In genomic region chr11:9574894-9575293, GRCm38 (mm10) we compare ENCODE assay signal across 19 mouse cellular contexts.
A peak's percentile ranks its signal among the peaks of the same experiment; 100 is the strongest.
DNase-seq lines count a peak whose midpoint lies in the region; ATAC-seq and TF ChIP-seq lines count a peak whose summit lies in the region.
"Had no signal": no experiment of that assay in that cellular context is flagged by ENCODE, and none has a peak within 500 bp of the region (broad histone marks: within the 10 kb centered on the region; RNA-seq: fewer than 3 reads in every experiment).

No protein-coding gene starts in this region.

- no peak for TF ChIP-seq POLR2A in brain, embryonic 14.5 days (IDR thresholded peaks at IDR 0.05; ENCODE audit: borderline replicate concordance, extremely low read depth, insufficient read depth, insufficient read length, poor library complexity, severe bottlenecking)

- H3K9me3 ChIP-seq in forebrain, embryonic 15.5 days, result no peaks in the 10 kb centered on the region
- H3K9me3 ChIP-seq in midbrain, embryonic 15.5 days, result no peaks in the 10 kb centered on the region
- H3K9me3 ChIP-seq: embryonic facial prominence, embryonic 12.5 days; heart, embryonic 10.5 days; hindbrain, embryonic 15.5 days had no signal

- intact Hi-C loops in heart, postnatal 14 days (cut with DNase I), result no loop called here

- H3K27ac ChIP-seq in forebrain, embryonic 15.5 days (replicated peaks), result 0 out of 2 replicates have a peak overlapping the region, but pooled peaks have one; percentile 8
- no peak overlapping the region for H3K27ac ChIP-seq in midbrain, embryonic 15.5 days
- H3K27ac ChIP-seq: embryonic facial prominence, embryonic 12.5 days; heart, embryonic 10.5 days; hindbrain, embryonic 15.5 days had no signal

- no peaks in the 10 kb centered on the region for H3K36me3 ChIP-seq in forebrain, embryonic 15.5 days
- H3K36me3 ChIP-seq in midbrain, embryonic 15.5 days (replicated peaks), result no peaks in the 10 kb centered on the region
- H3K36me3 ChIP-seq: embryonic facial prominence, embryonic 12.5 days; heart, embryonic 10.5 days; hindbrain, embryonic 15.5 days had no signal

- H3K4me3 ChIP-seq in forebrain, embryonic 15.5 days, result no peak overlapping the region
- no peak overlapping the region for H3K4me3 ChIP-seq in midbrain, embryonic 15.5 days
- H3K4me3 ChIP-seq: embryonic facial prominence, embryonic 12.5 days; heart, embryonic 10.5 days; hindbrain, embryonic 15.5 days had no signal

- H3K4me2 ChIP-seq in forebrain, embryonic 15.5 days (replicated peaks), result no peak overlapping the region
- no peak overlapping the region for H3K4me2 ChIP-seq in midbrain, embryonic 15.5 days
- H3K4me2 ChIP-seq: embryonic facial prominence, embryonic 12.5 days; hindbrain, embryonic 15.5 days had no signal

- TF ChIP-seq CTCF in brain, embryonic 14.5 days (IDR thresholded peaks at IDR 0.05; ENCODE audit: borderline replicate concordance, extremely low read depth, insufficient read depth, insufficient read length), result no peak

- H3K4me1 ChIP-seq in forebrain, embryonic 15.5 days, result no peaks in the 10 kb centered on the region
- no peaks in the 10 kb centered on the region for H3K4me1 ChIP-seq in midbrain, embryonic 15.5 days
- H3K4me1 ChIP-seq: embryonic facial prominence, embryonic 12.5 days; heart, embryonic 10.5 days; hindbrain, embryonic 15.5 days had no signal

- no peak overlapping the region for H3K9ac ChIP-seq in forebrain, embryonic 15.5 days (replicated peaks)
- no peak overlapping the region for H3K9ac ChIP-seq in midbrain, embryonic 15.5 days
- H3K9ac ChIP-seq: embryonic facial prominence, embryonic 12.5 days; hindbrain, embryonic 15.5 days had no signal

- ATAC-seq in forebrain, embryonic 15.5 days (replicated peaks), result peak; percentile 59
- ATAC-seq in midbrain, embryonic 15.5 days (replicated peaks), result peak; percentile 92
- no peak for ATAC-seq in cerebellum, adult (ENCODE audit: insufficient number of reproducible peaks, low FRiP score, low TSS enrichment)
- ATAC-seq: intestine, embryonic 16.5 days had no signal

- WGBS in forebrain, embryonic 15.5 days, result 58% methylated on average over 4 of the region's 4 CpGs
- 29% methylated on average over 4 of the region's 4 CpGs for WGBS in midbrain, embryonic 15.5 days

- peak; percentile 63 for DNase-seq in heart, adult 11 months
- no peak for DNase-seq in heart, postnatal 14 days
- DNase-seq in brain, embryonic 14.5 days (ENCODE audit: low read depth), result peak; percentile 71
- DNase-seq in spleen, adult 12 weeks (ENCODE audit: low spot score), result no peak
- DNase-seq: adrenal gland, adult 2 months; adrenal gland, postnatal 25 days; cerebellum, adult 11 months; cerebellum, adult 9-10 months; cerebellum, postnatal 25 days; gastrocnemius, postnatal 36 days; heart, adult 18-20 months; heart, postnatal 10 days had no signal

- H3K27me3 ChIP-seq in forebrain, embryonic 15.5 days, result no peaks in the 10 kb centered on the region
- no peaks in the 10 kb centered on the region for H3K27me3 ChIP-seq in midbrain, embryonic 15.5 days (replicated peaks)
- H3K27me3 ChIP-seq: embryonic facial prominence, embryonic 12.5 days; hindbrain, embryonic 15.5 days had no signal

Comparison
In these comparisons a context has a peak if more than half of its experiments do, and no peak if none do; other contexts are left out.
1. DNase-seq: peak in heart, adult 11 months (single experiment) and brain, embryonic 14.5 days (single experiment); none in heart, postnatal 14 days (0 of 2) and spleen, adult 12 weeks (single experiment).